Mouse (Mus musculus): ENCODE results near the gene Ivns1abp. TPM values are rescaled to one million over a fixed set of nuclear protein-coding genes. Genes with fewer than 3 reads are reported as not detected.

Ivns1abp gene
- polyA plus RNA-seq, 1 experiment from 2014 or later = 444 TPM

Other genes with a start within 250 kb of the Ivns1abp start
- 0.46 and 0.54 TPM in 2 replicates for gene Gm47985, start 161.9 kb upstream of the Ivns1abp start, polyA plus RNA-seq (2014; fragmentation: Nextera tagmentation; extraction: Ambion mirVana)
- 0.29 TPM in 1 of 2 replicates, not detected in the other for gene Gm8947, start 152.1 kb upstream of the Ivns1abp start, polyA plus RNA-seq (2014; fragmentation: Nextera tagmentation; extraction: Ambion mirVana)
- 0.31 TPM in 1 of 2 replicates, not detected in the other for gene Gm47995, start 146.0 kb upstream of the Ivns1abp start, polyA plus RNA-seq (2014; fragmentation: Nextera tagmentation; extraction: Ambion mirVana)
- gene 3110040M04Rik, start 140.4 kb upstream of the Ivns1abp start, polyA plus RNA-seq (2014; fragmentation: Nextera tagmentation; extraction: Ambion mirVana) = 0.30 and 0.66 TPM in 2 replicates
- gene Gm47996, start 134.3 kb upstream of the Ivns1abp start, polyA plus RNA-seq (2014; fragmentation: Nextera tagmentation; extraction: Ambion mirVana) = not detected in 2 replicates
- gene Swt1, start 84.0 kb downstream of the Ivns1abp start, polyA plus RNA-seq (2014; fragmentation: Nextera tagmentation; extraction: Ambion mirVana) = 20.0 TPM in 2 replicates
- gene Trmt1l, start 84.1 kb downstream of the Ivns1abp start, polyA plus RNA-seq (2014; fragmentation: Nextera tagmentation; extraction: Ambion mirVana) = 52.6 and 53.1 TPM in 2 replicates
- 151 and 155 TPM in 2 replicates for gene Rnf2, start 156.5 kb downstream of the Ivns1abp start, polyA plus RNA-seq (2014; fragmentation: Nextera tagmentation; extraction: Ambion mirVana)
- 1.9 and 2.2 TPM in 2 replicates for gene Fam129a, start 226.7 kb downstream of the Ivns1abp start, polyA plus RNA-seq (2014; fragmentation: Nextera tagmentation; extraction: Ambion mirVana)